Mouse (Mus musculus) cortical plate, adult 2 months (tissue): ENCODE results near the gene Shroom3. TPM values are rescaled to one million over a fixed set of nuclear protein-coding genes. Genes with fewer than 3 reads are reported as not detected.

ENCODE experiments used
- H3K27ac ChIP-seq: fragments of 200-500 bp; 2 replicates; pipeline ENCODE4 v1.5.1; 2012; ENCODE audit warnings: low read length, control low read depth, inconsistent platforms; ENCODE audit not compliant: insufficient read depth
- H3K4me1 ChIP-seq: fragments of 200-500 bp; 2 replicates; pipeline ENCODE4 v1.6.1; 2011; ENCODE audit warnings: low read length; ENCODE audit not compliant: control insufficient read depth, insufficient read depth
- H3K4me3 ChIP-seq: fragments of 200-500 bp; 2 replicates; pipeline ENCODE4 v1.5.1; 2011; ENCODE audit warnings: mild to moderate bottlenecking, low read length, control low read depth; ENCODE audit not compliant: insufficient read depth
- CTCF ChIP-seq: fragments of 200-500 bp; IDR thresholded peaks from 2 replicates; pipeline ENCODE4 v1.5.1; 2011; ENCODE audit warnings: mild to moderate bottlenecking, control low read depth, low read length; ENCODE audit not compliant: insufficient read depth; ENCODE audit errors: extremely low read depth
- POLR2A ChIP-seq: fragments of 200-500 bp; IDR thresholded peaks from 2 replicates; pipeline ENCODE4 v1.6.1; 2011; ENCODE audit warnings: mild to moderate bottlenecking, low read length, control low read depth; ENCODE audit not compliant: insufficient read depth; ENCODE audit errors: extremely low read depth
- polyA plus RNA-seq: library from polyadenylated mRNA; depleted of rRNA; stranded (reverse); fragments of >200 nt; gene quantifications from 2 replicates; pipeline ENCODE4 v1.2.3, GENCODE M21; 2012

Shroom3 gene
- polyA plus RNA-seq, 1 experiment: 1.9 TPM

- no peak overlapping the region for H3K27ac ChIP-seq
- no peak overlapping the region for H3K4me3 ChIP-seq
- TF ChIP-seq CTCF (no peak), POLR2A (no peak)
- no peaks in the 10 kb centered on the region for H3K4me1 ChIP-seq
These were observed 84.1 kb downstream of the Shroom3 start for GRCm38 (mm10) chr5:92767194-92767777.

GRCm38 (mm10) chr5:92767857-92768291, 84.6 kb downstream of the Shroom3 start:
- H3K4me3 ChIP-seq: no peak overlapping the region
- H3K27ac ChIP-seq: no peak overlapping the region
- TF ChIP-seq POLR2A (no peak), CTCF (no peak)
- no peaks in the 10 kb centered on the region for H3K4me1 ChIP-seq

DNA sequence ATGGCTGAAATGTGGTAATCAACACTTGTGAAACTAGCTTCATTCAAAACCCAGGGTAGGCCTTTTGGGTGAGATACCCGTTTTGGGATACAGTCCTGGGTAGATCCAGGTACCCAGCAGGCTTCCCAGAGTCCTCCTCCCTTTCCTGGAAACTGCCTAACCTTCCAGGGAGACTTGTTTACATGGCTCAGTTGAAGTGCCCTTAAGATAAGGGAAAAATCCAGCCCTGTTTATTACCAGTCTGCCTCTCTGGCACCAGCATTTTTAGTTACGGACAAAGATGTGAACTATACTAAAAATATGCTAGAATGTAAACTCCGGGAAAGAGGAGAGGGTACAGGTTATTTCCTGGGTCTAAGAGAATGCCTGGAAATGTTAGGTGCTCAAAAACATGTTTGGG, 90.6 kb downstream of the Shroom3 start:
- no peak overlapping the region for H3K4me3 ChIP-seq
- no peaks in the 10 kb centered on the region for H3K4me1 ChIP-seq
- no peak for TF ChIP-seq POLR2A
- no peak for TF ChIP-seq CTCF
- H3K27ac ChIP-seq: no peak overlapping the region

- TF ChIP-seq POLR2A: no peak
- no peak for TF ChIP-seq CTCF
- no peak overlapping the region for H3K4me3 ChIP-seq
- H3K4me1 ChIP-seq: no peaks in the 10 kb centered on the region
- H3K27ac ChIP-seq: no peak overlapping the region
These were observed 91.2 kb downstream of the Shroom3 start for GRCm38 (mm10) chr5:92774419-92774818.

DNA sequence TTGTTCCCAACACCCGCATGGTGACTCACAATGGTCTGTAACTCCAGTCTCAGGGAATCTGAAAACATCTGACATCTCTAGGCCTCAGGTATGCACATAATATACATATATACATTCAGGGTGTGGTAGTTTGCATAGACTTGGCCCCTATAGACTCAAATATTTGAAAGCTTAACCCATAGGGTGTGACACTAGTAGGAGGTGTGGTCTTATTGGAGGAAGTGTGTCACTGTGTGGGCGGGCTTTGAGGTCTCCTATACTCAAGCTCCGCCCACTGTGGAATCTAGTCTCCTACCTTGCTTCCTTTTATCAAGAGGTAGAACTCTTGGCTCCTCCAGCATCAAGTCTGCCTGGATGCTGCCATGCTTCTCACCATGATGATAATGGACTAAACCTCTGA, 91.7 kb downstream of the Shroom3 start:
- no peaks in the 10 kb centered on the region for H3K4me1 ChIP-seq
- no peak for TF ChIP-seq POLR2A
- no peak for TF ChIP-seq CTCF

DNA sequence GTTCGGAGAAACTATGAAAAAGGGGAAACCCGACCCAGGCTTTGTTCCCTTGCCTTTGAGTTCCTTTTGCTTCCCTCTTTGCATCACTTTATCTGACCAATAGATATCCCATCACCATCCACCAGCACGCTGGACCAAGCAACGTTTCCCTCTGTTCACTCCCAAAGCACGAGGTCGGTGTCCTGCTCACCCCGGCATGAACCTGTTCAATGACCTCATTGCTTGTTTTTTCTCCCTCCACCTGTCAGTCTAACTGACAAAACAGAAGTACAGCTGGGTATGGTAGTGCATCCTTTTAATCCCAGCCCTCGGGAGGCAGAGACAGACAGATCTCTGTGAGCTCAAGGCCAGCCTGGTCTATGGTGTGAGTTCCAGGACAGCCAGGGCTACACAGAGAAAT, 95.2 kb downstream of the Shroom3 start:
- Histone ChIP-seq H3K27ac (no peak overlapping the region), H3K4me1 (no peaks in the 10 kb centered on the region), H3K4me3 (no peak overlapping the region)
- TF ChIP-seq POLR2A: no peak
- TF ChIP-seq CTCF: no peak

More for the DNA sequence above, 91.7 kb downstream of the Shroom3 start:
- no peak overlapping the region for H3K27ac ChIP-seq
- no peak overlapping the region for H3K4me3 ChIP-seq

- Histone ChIP-seq H3K4me1 (no peaks in the 10 kb centered on the region), H3K4me3 (no peak overlapping the region), H3K27ac (no peak overlapping the region)
- TF ChIP-seq CTCF (no peak), POLR2A (no peak)
These were observed 97.8 kb downstream of the Shroom3 start for GRCm38 (mm10) chr5:92781082-92781481.

GRCm38 (mm10) chr5:92784037-92784860, 101.0 kb downstream of the Shroom3 start:
- H3K4me1 ChIP-seq: no peaks in the 10 kb centered on the region
- no peak for TF ChIP-seq CTCF
- no peak for TF ChIP-seq POLR2A
- H3K27ac ChIP-seq: no peak overlapping the region
- no peak overlapping the region for H3K4me3 ChIP-seq

DNA sequence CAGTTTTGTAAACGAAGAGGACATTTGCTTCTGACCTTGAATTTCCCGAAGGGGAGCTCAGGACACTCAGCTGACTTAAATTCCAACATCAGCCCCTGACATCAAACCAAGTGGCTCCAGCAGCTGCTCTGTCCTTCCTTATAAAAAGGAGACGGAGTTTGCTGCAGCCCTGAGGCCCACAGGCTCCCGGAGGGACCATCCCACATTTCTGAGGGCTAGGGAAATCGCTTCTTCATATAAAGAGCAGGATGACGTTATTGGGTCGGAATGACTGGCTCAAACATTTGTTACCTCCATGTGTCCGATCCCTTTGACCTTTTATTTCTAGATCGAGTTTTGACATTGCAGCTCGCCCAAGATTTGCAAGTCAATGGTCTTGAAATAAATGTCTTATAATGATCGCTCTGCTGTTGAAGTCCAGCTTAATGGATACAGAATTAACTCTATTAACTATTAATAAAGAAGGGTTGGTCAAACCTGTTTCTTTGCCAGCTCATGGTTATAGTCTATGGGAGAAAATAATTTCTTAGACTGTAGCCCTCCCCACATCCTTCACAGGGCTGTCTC, 102.7 kb downstream of the Shroom3 start:
- H3K27ac ChIP-seq: no peak overlapping the region
- no peaks in the 10 kb centered on the region for H3K4me1 ChIP-seq
- no peak for TF ChIP-seq POLR2A
- TF ChIP-seq CTCF: no peak
- no peak overlapping the region for H3K4me3 ChIP-seq
